Mouse (Mus musculus) megakaryocyte, embryonic 14.5 days (primary cell): ENCODE data around the gene Dap. TPM values are rescaled to one million over a fixed set of nuclear protein-coding genes. Genes with fewer than 3 reads are reported as not detected.

Experiments used
- H3K27me3 ChIP-seq: replicated peaks from 2 replicates; pipeline ENCODE3; 2012; ENCODE audit warnings: inconsistent platforms
- H3K36me3 ChIP-seq: replicated peaks from 2 replicates; pipeline ENCODE3; 2012; ENCODE audit warnings: low read length, inconsistent platforms, mixed read lengths
- H3K4me1 ChIP-seq: 2 replicates; pipeline ENCODE4 v1.6.1; 2012; ENCODE audit warnings: inconsistent platforms
- H3K4me3 ChIP-seq: replicated peaks from 2 replicates; pipeline ENCODE3; 2012; ENCODE audit warnings: moderate library complexity, mild to moderate bottlenecking, inconsistent platforms
- H3K9me3 ChIP-seq: 2 replicates; pipeline ENCODE4 v1.6.1; 2012; ENCODE audit warnings: inconsistent platforms
- FLI1 ChIP-seq: IDR thresholded peaks from 2 replicates; pipeline ENCODE4 v1.6.1; 2012; ENCODE audit warnings: low read length, inconsistent platforms, mixed read lengths
- GATA1 ChIP-seq: IDR thresholded peaks from 3 replicates; pipeline ENCODE4 v1.6.1; 2012; ENCODE audit warnings: mixed read lengths, low read length, inconsistent platforms, borderline replicate concordance
- polyA plus RNA-seq: library from polyadenylated mRNA; stranded (reverse); fragments of >175 nt; gene quantifications from 2 replicates; pipeline ENCODE4 v1.2.3, GENCODE M21; 2012; ENCODE audit warnings: low replicate concordance; ENCODE audit not compliant: insufficient read depth

Gene Dap
- 121 and 178 TPM in 2 replicates for polyA plus RNA-seq

- peaks cover 28% of the 10 kb centered on the region for H3K36me3 ChIP-seq
- H3K9me3 ChIP-seq, result no peaks in the 10 kb centered on the region
- peak within 1 kb of the TSS; percentile 95 for H3K4me3 ChIP-seq
- peaks cover 76% of the 10 kb centered on the region for H3K4me1 ChIP-seq
- H3K27me3 ChIP-seq, result no peaks in the 10 kb centered on the region
- no peak for TF ChIP-seq GATA1
- TF ChIP-seq FLI1, result no peak
These were observed at the start of gene Dap for GRCm38 (mm10) chr15:31224135-31224761. TSS of gene Dap (plus strand) at chr15:31224314.

- Histone ChIP-seq H3K4me1 (no peaks in the 10 kb centered on the region), H3K27me3 (peaks cover 2% of the 10 kb centered on the region), H3K4me3 (no peak overlapping the region), H3K9me3 (no peaks in the 10 kb centered on the region), H3K36me3 (no peaks in the 10 kb centered on the region)
- no peak for TF ChIP-seq FLI1
- no peak for TF ChIP-seq GATA1
These were observed 47.5 kb upstream of the Dap start for GRCm38 (mm10) chr15:31176566-31176965.

- TF ChIP-seq GATA1 (no peak), FLI1 (no peak)
- Histone ChIP-seq H3K36me3 (no peaks in the 10 kb centered on the region), H3K27me3 (no peaks in the 10 kb centered on the region), H3K4me1 (no peaks in the 10 kb centered on the region), H3K4me3 (no peak overlapping the region), H3K9me3 (no peaks in the 10 kb centered on the region)
These were observed 39.3 kb upstream of the Dap start for GRCm38 (mm10) chr15:31184651-31185443.

DNA sequence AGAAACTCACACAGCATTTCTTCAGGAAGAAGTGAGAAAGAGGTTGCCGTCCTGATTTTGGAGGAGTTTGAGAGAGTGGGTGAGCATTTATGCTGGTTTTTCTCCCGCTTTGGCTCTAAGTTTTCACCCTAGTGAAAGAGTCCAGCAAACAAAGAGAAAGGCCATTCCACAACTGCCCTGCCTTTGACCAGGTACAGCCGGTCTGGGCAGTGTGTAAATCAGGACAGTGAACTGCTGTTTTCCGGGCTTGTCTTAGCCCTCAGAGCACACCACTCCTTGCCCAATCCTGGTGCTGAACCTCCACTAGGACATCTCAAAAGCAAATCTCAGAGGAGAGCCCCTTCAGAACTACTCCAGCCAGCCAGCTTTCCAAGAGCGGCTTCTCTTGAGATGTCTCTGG, 38.6 kb upstream of the Dap start:
- Histone ChIP-seq H3K36me3 (no peaks in the 10 kb centered on the region), H3K27me3 (no peaks in the 10 kb centered on the region), H3K9me3 (peaks cover 4% of the 10 kb centered on the region), H3K4me1 (no peaks in the 10 kb centered on the region), H3K4me3 (no peak overlapping the region)
- no peak for TF ChIP-seq FLI1
- TF ChIP-seq GATA1, result no peak

- H3K4me3 ChIP-seq, result no peak overlapping the region
- H3K36me3 ChIP-seq, result no peaks in the 10 kb centered on the region
These were observed 37.7 kb upstream of the Dap start for GRCm38 (mm10) chr15:31186371-31186901.

GRCm38 (mm10) chr15:31192563-31192962, 31.6 kb upstream of the Dap start:
- TF ChIP-seq FLI1, result no peak
- TF ChIP-seq GATA1, result no peak; the same call in 2 of the 3 replicates
- H3K4me1 ChIP-seq, result peaks cover 5% of the 10 kb centered on the region; the same call in 1 of the 2 replicates
- peaks cover 3% of the 10 kb centered on the region for H3K27me3 ChIP-seq
- H3K4me3 ChIP-seq, result peak overlapping the region; percentile 83
- H3K36me3 ChIP-seq, result no peaks in the 10 kb centered on the region
- H3K9me3 ChIP-seq, result peaks cover 13% of the 10 kb centered on the region

More at GRCm38 (mm10) chr15:31186371-31186901, 37.7 kb upstream of the Dap start:
- TF ChIP-seq GATA1, result no peak
- Histone ChIP-seq H3K27me3 (no peaks in the 10 kb centered on the region), H3K4me1 (no peaks in the 10 kb centered on the region), H3K9me3 (peaks cover 8% of the 10 kb centered on the region)

GRCm38 (mm10) chr15:31195776-31196175, 28.3 kb upstream of the Dap start:
- no peak for TF ChIP-seq FLI1
- TF ChIP-seq GATA1, result no peak
- no peaks in the 10 kb centered on the region for H3K36me3 ChIP-seq
- H3K27me3 ChIP-seq, result peaks cover 4% of the 10 kb centered on the region
- H3K4me1 ChIP-seq, result peaks cover 5% of the 10 kb centered on the region; the same call in 1 of the 2 replicates
- H3K9me3 ChIP-seq, result peaks cover 8% of the 10 kb centered on the region; the same call in 1 of the 2 replicates
- H3K4me3 ChIP-seq, result no peak overlapping the region

DNA sequence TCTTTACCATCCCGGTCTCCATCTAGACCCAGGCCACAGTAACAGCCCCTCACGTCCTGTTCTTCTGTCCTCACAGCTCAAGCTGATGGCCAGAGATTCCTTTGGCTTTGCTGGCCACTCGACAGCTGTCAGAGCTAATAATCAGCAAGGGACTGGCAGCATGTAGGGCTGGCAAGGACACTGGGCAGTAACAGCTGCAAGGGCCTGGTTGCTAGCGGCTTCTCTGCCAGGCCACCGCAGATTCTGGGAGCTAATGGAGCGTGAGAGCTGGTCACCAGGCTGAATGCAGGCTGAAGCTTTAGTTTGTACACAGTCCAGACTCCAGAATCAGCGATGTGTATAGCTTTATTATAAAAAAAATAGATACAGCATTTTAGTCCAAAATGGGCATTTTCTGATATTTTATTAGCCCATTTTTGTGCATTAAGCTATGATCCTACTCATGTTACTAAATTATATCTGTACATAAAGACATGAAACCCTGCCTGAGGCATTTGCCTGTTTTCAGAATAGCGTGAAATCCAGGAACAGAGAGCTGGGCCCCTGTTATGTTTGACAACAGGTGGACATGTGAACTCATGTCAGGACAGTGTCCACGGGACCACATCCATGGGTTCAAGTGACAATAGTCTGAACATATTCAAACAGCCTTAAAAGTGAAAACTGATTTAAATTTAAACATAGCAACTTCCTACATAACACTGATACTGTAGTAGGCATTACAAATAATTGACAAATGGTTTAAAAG, 16.6 kb upstream of the Dap start:
- no peaks in the 10 kb centered on the region for H3K4me1 ChIP-seq
- no peaks in the 10 kb centered on the region for H3K9me3 ChIP-seq
- H3K36me3 ChIP-seq, result no peaks in the 10 kb centered on the region
- no peak overlapping the region for H3K4me3 ChIP-seq
- TF ChIP-seq FLI1, result no peak
- TF ChIP-seq GATA1, result no peak
- H3K27me3 ChIP-seq, result peaks cover 5% of the 10 kb centered on the region

- TF ChIP-seq GATA1, result no peak
- TF ChIP-seq FLI1, result no peak
- no peaks in the 10 kb centered on the region for H3K4me1 ChIP-seq
- H3K36me3 ChIP-seq, result no peaks in the 10 kb centered on the region
- H3K9me3 ChIP-seq, result no peaks in the 10 kb centered on the region
- no peak overlapping the region for H3K4me3 ChIP-seq
- H3K27me3 ChIP-seq, result peaks cover 5% of the 10 kb centered on the region
These were observed 12.2 kb upstream of the Dap start for GRCm38 (mm10) chr15:31211910-31212309.
